Mouse (Mus musculus): ENCODE measurements around the gene Apoe.

- TF ChIP-seq GATA1 (IDR thresholded peaks at IDR 0.05; ENCODE audit: low read length) (no peak), TAL1 (IDR thresholded peaks at IDR 0.05; ENCODE audit: low read length) (no peak)
Measured at GRCm38 (mm10) chr7:19698907-19699826, at the start of gene Apoe.

All from erythroblast, embryonic 14.5 days (primary cell).